Mouse (Mus musculus): ENCODE data around the gene Psme1.

Gene Psme1

DNA sequence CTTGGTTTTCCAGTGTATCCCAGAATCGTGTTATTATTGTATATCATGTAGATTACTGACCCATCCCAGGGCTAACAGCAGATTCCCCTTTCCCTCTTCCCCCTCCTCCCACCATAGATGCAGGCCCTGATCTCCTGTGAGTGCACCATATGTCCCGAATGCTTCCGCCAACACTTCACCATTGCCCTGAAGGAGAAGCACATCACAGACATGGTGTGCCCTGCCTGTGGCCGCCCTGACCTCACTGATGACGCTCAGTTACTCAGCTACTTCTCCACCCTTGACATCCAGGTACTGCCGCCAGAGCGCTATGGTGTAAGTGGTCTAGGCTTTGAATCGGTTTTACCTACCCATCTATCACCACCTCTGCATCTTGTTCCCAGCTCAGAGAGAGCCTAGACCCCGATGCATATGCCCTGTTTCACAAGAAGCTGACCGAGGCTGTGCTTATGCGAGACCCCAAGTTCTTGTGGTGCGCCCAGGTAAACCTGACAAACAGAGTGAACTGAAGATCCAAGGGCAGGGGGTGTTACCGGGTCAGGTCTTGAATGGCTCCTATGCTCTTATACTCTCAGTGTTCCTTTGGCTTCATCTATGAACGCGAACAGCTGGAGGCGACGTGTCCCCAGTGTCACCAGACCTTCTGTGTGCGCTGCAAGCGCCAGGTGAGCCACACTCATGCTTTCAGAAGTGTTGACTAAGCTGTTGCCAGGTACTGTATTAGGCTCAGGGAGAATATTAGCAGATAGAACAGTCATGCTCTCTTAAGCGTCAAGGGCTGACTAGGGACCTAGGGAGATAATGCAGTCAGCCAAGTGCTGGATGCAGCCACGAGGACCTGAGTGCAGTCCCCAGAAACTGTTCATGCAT, 20.8 kb downstream of the Psme1 start:
- DNase-seq (ENCODE audit: low read depth, low spot score), result no peak

DNA sequence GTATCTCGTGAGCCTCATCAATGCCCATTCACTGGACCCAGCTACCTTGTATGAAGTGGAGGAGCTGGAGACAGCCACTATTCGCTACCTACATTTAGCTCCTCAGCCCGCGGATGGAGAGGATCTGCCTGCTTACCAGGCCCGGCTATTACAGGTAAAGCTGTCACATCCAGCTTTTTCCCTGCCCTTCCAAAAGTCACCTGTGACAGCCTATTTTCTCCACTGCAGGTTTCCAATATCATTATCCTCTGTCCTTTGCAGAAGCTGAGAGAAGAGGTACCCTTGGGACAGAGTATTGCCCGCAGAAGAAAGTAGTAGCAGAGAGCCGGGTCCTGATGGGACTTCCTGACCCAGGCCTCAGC, 25.3 kb downstream of the Psme1 start, which contains the start of gene Irf9:
Gene Irf9 (plus strand): TSS at position 301 of the 362 bp plus-strand sequence.
- no peak for DNase-seq (ENCODE audit: low read depth, low spot score)

DNA sequence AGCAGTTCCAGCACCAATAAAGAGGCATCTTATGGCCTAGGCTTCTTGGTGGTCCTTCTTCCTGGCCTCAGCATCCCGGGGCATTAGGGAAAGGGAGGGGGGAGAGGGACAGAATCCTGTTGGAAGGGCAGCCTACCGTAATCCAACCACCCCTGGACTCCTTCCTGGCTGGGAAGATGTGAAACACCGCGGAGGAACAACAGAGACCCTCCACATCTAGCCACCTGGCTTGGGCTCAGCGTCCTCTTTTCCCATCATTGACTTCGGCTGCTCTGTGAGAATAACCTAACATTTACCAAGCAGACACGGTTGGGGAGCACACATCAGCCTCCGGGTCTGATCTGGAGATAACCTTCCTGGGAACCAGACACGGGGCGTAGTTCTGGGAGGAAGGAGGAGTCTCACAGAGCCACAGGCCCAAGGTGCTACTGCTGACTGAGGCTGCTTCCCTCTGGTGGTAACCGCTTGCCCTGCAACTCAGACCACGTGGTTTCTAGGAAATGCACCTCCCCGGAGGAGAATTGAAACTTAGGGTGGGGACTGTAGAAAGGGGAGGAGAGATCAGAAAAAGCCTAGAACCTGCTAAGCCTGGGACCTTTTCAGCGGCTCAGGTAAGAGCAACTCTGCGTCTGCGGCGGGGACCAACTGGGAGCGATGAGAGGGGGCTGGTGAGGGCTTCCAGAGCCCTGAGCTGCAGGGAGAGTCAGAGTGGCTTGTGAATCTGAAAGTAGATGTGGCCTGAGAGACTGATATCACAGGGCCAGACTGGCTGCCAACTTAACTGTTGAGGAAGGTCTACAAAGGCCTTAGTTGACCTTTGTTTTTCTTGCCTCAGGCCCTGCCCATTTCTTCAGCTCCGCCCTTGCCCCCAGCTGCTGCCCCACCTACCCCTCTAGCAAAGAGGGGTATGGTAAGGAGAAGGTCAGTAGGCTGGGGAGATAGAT, 26.0 kb downstream of the Psme1 start:
- peak; percentile 73 for DNase-seq (ENCODE audit: low read depth, low spot score)

DNA sequence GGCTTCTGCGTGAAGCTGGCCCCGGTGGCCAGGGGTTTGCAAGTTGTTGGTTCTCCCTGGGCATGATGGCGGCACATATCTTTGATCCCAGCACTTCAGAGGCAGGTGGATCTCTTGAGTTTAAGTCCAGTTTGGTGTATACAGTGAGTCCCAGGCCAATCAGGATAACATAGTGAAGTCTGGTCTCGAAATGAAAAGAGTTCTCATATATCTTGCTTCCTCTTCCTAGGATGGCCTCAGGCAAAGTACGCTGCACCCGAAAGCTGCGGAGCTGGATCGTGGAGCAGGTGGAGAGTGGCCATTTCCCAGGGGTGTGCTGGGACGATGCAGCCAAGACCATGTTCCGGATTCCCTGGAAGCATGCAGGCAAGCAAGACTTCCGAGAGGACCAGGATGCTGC, 26.9 kb downstream of the Psme1 start:
- no peak for DNase-seq (ENCODE audit: low read depth, low spot score)

DNA sequence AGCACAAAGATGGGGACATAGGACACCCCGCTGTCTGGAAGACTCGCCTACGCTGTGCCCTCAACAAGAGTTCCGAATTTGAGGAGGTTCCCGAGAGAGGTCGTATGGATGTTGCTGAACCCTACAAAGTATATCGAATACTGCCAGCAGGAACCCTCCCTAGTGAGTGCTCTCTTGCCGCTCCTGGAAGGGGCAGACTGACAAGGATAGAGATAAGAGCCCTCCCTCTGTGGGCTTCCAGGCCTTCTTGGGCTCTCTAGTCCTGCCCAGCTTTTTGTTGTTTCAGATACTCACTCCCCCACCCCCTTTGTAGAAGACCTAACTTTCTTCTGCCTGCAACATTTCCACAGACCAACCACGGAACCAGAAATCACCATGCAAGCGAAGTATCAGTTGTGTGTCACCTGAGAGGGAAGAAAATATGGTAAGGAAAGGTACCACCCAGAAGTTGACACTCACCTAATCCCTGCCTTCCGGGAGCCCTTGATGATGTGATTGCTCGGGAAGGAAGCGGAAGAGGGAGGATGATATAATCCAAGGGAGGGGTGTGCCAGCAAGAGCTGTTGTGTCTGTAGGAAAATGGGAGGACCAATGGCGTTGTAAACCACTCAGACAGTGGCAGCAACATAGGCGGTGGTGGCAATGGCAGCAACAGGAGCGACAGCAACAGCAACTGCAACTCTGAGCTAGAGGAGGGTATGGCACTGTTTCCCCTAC, 28.0 kb downstream of the Psme1 start:
- no peak for DNase-seq (ENCODE audit: low read depth, low spot score)

DNA sequence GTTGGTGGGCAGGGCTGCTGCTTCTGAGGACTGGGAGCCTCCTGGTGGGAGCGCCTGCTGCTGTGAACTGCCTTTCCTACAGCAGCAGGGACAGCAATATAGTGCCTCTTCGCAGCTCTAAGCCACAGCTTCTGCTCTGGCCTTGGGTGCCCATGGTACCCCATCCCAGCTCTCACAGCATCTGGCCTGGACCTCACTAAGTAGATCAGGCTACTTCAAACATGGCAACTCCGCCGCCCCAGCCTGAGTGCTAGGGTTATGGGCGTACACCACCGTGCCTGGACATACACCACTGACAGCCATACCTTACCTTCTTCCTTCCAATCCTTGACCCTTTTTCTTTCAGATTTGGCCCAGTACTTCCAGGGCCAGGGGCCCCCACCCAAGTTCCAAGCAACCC, 30.4 kb downstream of the Psme1 start:
- DNase-seq (ENCODE audit: low read depth, low spot score), result no peak

DNA sequence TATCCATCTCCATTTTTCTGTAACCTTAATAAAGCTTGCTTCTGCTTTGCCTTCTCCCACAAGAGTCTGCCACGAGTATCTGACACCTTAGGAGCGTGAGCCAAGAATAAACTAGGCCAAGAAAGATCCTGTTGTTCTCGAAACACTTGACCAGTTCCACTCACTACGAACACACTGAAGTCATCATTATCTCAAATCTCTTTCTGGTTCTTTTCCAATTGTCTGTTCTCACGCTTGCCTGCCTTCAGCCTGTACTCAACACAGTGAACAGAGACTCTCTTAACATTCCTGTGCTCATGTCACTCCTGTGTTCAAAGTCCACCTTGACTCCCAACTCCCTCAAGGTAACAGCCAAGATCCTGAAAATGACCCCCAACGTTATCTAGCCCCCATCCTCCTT, 35.4 kb downstream of the Psme1 start:
- DNase-seq (ENCODE audit: low read depth, low spot score), result no peak

DNA sequence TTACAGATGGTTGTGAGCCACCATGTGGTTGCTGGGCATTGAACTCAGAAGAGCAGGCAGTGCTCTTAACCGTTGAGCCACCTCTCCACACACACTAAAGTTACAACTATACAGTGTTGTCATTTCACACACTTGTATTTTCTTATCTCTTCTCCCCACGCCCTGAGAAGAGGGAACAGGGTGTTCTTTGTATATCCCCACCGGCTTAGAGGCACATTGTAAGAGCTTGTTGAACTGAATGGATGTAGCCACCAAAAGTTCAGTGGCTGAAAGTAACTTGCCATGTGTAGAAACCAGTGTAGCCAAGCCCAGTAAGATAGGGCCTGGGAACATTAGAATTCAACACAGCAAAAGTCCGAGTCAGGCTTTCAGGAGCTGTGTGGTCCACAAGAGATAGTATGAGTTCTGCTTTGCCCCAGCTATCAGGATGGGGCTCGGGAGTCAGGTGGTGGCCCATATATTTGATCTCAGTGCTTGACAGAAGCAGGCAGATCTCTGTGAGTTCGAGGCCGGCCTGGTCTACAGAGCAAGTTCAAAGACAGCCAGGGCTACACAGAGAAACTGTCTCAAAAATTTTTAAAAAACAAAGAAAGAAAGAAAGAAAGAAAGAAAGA, 36.7 kb downstream of the Psme1 start:
- no peak for DNase-seq (ENCODE audit: low read depth, low spot score)

DNA sequence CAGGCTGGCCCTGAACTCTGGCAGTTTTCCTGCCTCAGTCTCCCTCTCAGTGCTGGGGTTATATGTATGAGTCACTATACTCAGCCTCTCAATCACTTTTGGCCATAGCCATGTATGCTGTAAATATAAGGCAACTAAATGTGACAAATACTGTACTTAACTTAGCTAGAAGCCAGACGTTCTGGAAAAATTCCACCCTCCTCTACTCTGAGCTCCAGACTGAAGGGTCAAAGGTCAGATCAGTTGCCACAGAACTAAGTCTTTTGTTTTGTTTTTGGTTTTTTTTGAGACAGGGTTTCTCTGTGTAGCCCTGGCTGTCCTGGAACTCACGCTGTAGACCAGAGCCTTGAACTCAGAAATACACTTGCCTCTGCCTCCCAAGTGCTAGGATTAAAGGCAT, 38.0 kb downstream of the Psme1 start:
- no peak for DNase-seq (ENCODE audit: low read depth, low spot score)

DNA sequence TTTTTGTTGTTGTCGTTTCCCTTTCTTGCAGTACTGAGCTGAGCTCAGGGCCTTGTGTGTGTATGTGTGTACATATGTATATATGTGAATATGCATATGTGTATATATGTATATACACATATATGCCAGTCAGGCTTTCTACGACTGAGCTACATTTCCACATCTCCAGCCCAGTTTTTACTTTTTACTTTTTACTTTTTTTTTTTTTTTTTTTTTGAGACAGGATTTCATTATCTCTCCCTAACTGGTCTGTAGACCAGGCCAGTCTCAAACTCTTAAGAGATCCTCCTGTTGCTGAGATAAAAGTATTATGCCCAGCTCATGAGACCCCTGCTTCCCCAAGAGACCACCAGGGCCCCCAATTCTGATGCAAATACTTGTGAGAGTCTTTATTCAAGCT, 38.9 kb downstream of the Psme1 start:
- DNase-seq (ENCODE audit: low read depth, low spot score), result no peak

DNA sequence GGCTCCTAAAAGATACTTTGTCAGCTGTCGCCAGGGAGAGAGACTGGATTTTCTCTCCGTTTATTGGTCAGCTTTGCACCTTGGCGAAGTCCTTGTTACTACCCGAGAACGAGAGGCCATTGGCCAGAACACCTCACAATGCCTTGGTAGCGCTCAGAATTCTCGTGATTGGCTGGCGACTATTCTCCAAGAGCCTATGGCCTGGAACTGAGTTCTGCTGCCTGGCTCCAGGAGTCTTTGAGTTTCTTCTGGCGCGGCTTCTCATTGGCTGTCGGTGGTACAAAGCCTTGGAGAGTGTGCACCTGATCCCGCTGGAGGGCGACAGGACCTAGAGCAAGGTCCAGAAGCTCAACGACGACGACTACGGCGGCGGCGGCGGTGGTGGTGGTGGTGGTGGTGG, 39.9 kb downstream of the Psme1 start, which contains the start of gene Rec8:
Gene Rec8 (plus strand): TSS at position 216 of the 400 bp plus-strand sequence.
- peak; percentile 41 for DNase-seq (ENCODE audit: low read depth, low spot score)

DNA sequence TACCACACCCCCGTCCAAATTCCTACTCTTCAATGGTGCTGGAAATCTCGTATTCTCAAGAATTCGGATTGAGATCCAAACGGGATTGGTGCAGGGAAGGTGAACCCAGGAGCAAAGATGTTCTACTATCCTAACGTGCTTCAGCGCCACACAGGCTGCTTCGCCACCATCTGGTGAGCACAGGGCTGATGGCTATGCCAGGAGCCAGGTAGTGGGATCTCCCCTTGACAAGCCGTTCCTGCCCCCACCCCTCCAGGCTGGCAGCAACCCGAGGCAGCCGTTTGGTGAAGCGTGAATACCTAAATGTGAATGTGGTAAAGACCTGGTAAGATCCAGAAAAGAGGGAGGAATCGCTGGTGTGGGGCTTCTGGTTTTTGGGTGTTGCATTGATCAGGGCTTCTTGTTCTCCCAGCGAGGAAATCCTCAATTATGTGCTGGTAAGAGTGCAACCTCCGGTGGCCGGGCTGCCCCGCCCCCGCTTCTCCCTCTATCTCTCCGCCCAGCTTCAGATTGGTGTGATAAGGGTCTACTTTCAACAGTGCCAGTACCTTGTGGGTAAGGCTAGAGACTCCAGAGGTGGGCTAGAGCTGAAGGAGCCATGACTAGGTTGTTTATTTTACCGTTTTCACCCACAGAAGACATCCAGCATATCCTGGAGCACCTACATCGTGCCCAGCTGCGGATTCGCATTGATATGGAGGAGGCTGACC, 40.7 kb downstream of the Psme1 start:
- no peak for DNase-seq (ENCODE audit: low read depth, low spot score)

DNA sequence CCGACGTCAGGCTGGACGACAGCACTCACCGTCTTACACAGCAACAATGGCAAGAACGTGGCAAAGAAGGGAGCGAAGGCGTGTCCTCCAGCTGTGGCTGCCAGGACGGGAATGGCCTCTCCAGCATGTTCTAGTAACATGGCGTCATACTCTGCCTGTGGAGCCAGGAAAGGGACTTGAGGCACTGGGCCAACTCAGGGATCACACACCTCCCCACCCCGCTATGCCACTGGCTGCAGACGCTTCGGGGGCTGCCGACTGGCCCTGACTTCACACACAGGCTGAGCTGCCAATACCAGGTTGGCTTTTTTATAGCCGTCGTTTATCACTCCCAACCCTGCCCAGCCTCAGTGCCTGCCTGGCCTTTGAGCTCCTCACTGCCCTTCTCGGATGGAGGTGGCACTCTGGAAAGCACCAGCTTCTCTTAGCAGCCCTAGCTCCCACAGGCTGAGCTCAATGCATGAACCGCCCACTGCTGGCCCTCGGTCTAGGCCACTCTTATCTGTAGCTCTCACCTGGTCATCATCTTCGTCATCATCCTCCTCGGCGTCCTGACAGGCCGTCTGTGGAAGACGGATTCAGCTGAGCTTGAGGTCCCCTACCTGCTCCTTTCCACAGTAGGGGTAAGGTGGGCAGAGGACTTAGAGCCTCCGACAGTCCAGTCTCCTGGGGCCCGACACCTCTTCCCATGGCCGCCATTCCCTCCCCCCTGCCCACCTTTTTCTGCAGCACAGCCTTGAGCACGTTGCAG, 50.3 kb downstream of the Psme1 start:
- DNase-seq (ENCODE audit: low read depth, low spot score), result no peak

DNA sequence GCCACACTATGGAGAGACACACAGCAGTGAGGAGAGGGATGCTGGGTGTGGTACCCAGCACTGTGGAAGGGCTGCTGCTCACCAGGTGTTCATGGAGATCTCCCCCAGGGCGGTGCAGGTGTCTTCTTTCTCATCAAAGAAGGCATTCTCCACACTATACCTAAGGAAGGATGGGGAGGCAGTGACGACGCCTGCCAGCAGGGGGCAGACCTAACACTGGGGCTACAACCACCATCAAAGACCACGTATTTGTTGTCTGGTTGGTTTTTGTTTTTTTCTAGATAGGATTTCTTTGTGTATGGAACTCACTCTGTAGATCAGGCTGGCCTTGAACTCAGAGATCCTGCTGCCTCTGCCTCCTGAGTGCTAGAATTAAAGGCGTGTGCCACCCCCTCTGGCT, 51.4 kb downstream of the Psme1 start:
- DNase-seq (ENCODE audit: low read depth, low spot score), result no peak
